Mouse (Mus musculus) liver, postnatal 0 days (tissue): Measurements from ENCODE around the gene Dthd1. TPM values are rescaled to one million over a fixed set of nuclear protein-coding genes. Genes with fewer than 3 reads are reported as not detected.

Experiments
- ATAC-seq: fragments of 200-750 bp; cut with Nextera tagmentation; 2 replicates; pipeline ENCODE4 v1.8.0; 2017; ENCODE audit warnings: mild to moderate bottlenecking, moderate library complexity
- DNase-seq: peaks from one replicate; pipeline ENCODE4 v3.0.0-alpha.2; 2016
- H3K27ac ChIP-seq: fragments of 300-500 bp; sonication (generic); 2 replicates; pipeline ENCODE4 v1.5.1; 2014; ENCODE audit warnings: antibody characterized with exemption, moderate library complexity, mild to moderate bottlenecking, low read depth
- H3K27me3 ChIP-seq: fragments of 300-500 bp; sonication (generic); 2 replicates; pipeline ENCODE4 v1.6.1; 2014; ENCODE audit warnings: low read length, control low read depth, mixed read lengths; ENCODE audit not compliant: insufficient read depth
- H3K36me3 ChIP-seq: fragments of 300-500 bp; sonication (generic); replicated peaks from 2 replicates; pipeline ENCODE4 v1.6.1; 2014; ENCODE audit warnings: mild to moderate bottlenecking, control low read depth, low read length, moderate library complexity, mixed read lengths; ENCODE audit not compliant: insufficient read depth
- H3K4me1 ChIP-seq: fragments of 300-500 bp; sonication (generic); 2 replicates; pipeline ENCODE4 v1.6.1; 2014; ENCODE audit warnings: antibody characterized with exemption, mild to moderate bottlenecking, control low read depth; ENCODE audit not compliant: insufficient read depth
- H3K4me2 ChIP-seq: fragments of 300-500 bp; sonication (generic); 2 replicates; pipeline ENCODE4 v1.6.1; 2014; ENCODE audit warnings: low read depth, mild to moderate bottlenecking, low read length, moderate library complexity, mixed read lengths
- H3K4me3 ChIP-seq: fragments of 300-500 bp; sonication (generic); 2 replicates; pipeline ENCODE4 v1.5.1; 2014; ENCODE audit warnings: low read depth, low read length
- H3K9ac ChIP-seq: fragments of 300-500 bp; sonication (generic); replicated peaks from 2 replicates; pipeline ENCODE4 v1.6.1; 2014; ENCODE audit warnings: mild to moderate bottlenecking, moderate library complexity
- H3K9me3 ChIP-seq: fragments of 300-500 bp; sonication (generic); 2 replicates; pipeline ENCODE4 v1.6.1; 2016; ENCODE audit warnings: mild to moderate bottlenecking, control low read depth, low read length, mixed read lengths
- CTCF ChIP-seq: sonication (generic); IDR thresholded peaks from 2 replicates; pipeline ENCODE4 v1.5.1; 2016; ENCODE audit warnings: antibody characterized with exemption, low read depth
- EP300 ChIP-seq: IDR thresholded peaks from 2 replicates; pipeline ENCODE4 v1.6.1; 2016; ENCODE audit warnings: antibody characterized with exemption, low read depth, mild to moderate bottlenecking
- WGBS: fragments of 180-500 bp; shearing (Covaris S2); extraction: QIAGEN DNeasy Blood & Tissue Kit; methylation state at CpG from one replicate; pipeline ENCODE4 v1.1.7; 2014; ENCODE audit not compliant: insufficient replicate concordance; 5-methylcytosine and 5-hydroxymethylcytosine counted together
- polyA plus RNA-seq: library from polyadenylated mRNA; unstranded; fragments of >200 nt; fragmentation: Nextera tagmentation; extraction: Ambion mirVana; gene quantifications from 2 replicates; pipeline ENCODE4 v1.2.1, GENCODE M21; 2015

Gene Dthd1
- polyA plus RNA-seq, 1 experiment from 2014 or later = not detected

GRCm38 (mm10) chr5:62820363-62821271 lies 7.0 kb downstream of the Dthd1 start:
- Histone ChIP-seq H3K36me3 (no peaks in the 10 kb centered on the region), H3K4me1 (no peaks in the 10 kb centered on the region), H3K9me3 (no peaks in the 10 kb centered on the region), H3K27ac (no peak overlapping the region), H3K4me2 (no peak overlapping the region), H3K27me3 (no peaks in the 10 kb centered on the region), H3K4me3 (no peak overlapping the region), H3K9ac (no peak overlapping the region)
- 64% methylated on average over 8 of the region's 8 CpGs for WGBS
- TF ChIP-seq CTCF (no peak), EP300 (no peak)
- no peak for ATAC-seq
- no peak for DNase-seq

DNA sequence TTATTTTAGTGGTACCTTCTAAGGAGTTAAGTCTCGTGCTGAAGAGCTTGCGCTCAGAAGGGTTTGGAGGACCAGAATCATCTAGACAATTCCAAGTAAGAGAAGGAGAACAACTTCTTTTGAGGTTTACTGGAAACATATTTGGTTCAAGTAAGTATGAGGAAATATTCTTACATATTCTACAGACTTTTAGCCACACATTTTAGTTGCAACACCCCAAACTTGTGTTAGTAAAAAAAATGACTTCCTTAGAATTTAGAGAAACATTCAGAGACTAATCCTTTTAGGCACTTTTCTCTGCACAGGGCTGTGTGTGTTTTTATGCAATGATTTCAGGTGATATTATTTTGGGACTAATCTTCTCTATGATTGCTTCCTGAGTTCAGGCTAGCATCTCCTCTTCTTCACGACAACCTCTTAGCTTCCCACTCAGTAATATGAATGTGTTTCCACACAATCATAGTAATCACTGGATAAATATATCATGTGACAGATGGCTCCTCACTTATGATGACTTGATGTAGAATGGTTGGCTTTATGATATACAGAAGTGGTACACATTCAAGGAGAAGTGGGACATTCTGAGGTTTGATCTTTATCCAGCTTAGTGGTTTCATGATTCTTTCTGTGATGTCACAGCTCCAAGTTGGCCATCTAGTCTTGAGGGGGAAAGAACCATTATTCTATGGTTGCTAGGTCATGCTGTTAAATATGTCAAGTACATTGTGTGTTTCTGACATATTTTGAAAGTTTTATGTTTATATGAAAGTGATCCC lies 29.5 kb downstream of the Dthd1 start:
- no peak for DNase-seq
- Histone ChIP-seq H3K36me3 (no peaks in the 10 kb centered on the region), H3K27me3 (no peaks in the 10 kb centered on the region), H3K4me1 (no peaks in the 10 kb centered on the region), H3K27ac (no peak overlapping the region), H3K4me3 (no peak overlapping the region), H3K4me2 (no peak overlapping the region), H3K9me3 (no peaks in the 10 kb centered on the region), H3K9ac (no peak overlapping the region)
- TF ChIP-seq CTCF (no peak), EP300 (no peak)
- no peak for ATAC-seq
- 68% methylated on average over 3 of the region's 3 CpGs for WGBS

DNA sequence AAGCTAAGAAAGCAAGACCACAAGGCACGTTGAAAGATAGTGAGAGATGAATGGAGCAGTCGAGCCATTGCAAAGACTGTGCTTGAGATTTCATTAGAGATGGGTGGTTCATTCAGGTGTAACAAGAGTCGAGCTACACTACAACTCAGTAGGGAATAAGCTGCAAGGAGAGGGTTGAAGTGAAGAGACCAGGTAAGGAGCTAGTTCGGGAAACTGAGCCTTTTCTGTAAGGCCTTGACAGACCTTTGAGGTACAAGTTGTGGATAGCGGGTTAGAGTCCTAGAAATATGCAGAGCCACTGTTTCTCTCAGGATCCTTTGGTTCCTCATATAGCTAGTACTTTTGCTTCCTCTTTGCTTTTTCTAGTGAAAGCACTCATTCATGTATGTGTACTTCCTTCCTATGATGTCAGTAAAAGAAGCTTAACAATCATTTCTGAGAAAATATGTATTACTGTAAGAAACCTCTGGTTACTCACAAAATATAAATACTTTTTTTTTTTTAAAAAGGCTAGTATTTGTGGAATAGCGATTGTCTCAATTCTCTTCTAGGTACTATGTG lies 33.0 kb downstream of the Dthd1 start:
- DNase-seq = no peak
- no peak for TF ChIP-seq EP300
- TF ChIP-seq CTCF = no peak
- no peaks in the 10 kb centered on the region for H3K4me1 ChIP-seq
- no peak overlapping the region for H3K9ac ChIP-seq
- H3K27me3 ChIP-seq = no peaks in the 10 kb centered on the region
- H3K36me3 ChIP-seq = no peaks in the 10 kb centered on the region
- H3K4me2 ChIP-seq = no peak overlapping the region
- no peak overlapping the region for H3K4me3 ChIP-seq
- ATAC-seq = peak; percentile 25; the same call in 1 of the 2 replicates
- peak overlapping the region; percentile 52 for H3K27ac ChIP-seq
- H3K9me3 ChIP-seq = no peaks in the 10 kb centered on the region
- WGBS = 53% methylated on average over 6 of the region's 6 CpGs

GRCm38 (mm10) chr5:62851337-62851736 lies 37.7 kb downstream of the Dthd1 start:
- no peak for DNase-seq
- H3K4me1 ChIP-seq = no peaks in the 10 kb centered on the region
- no peaks in the 10 kb centered on the region for H3K27me3 ChIP-seq
- no peak overlapping the region for H3K4me3 ChIP-seq
- no peak overlapping the region for H3K27ac ChIP-seq
- H3K4me2 ChIP-seq = no peak overlapping the region
- H3K9me3 ChIP-seq = no peaks in the 10 kb centered on the region
- WGBS = 64% methylated on average over 2 of the region's 2 CpGs
- ATAC-seq = no peak
- H3K9ac ChIP-seq = no peak overlapping the region
- TF ChIP-seq EP300 (no peak), CTCF (no peak)
- no peaks in the 10 kb centered on the region for H3K36me3 ChIP-seq

DNA sequence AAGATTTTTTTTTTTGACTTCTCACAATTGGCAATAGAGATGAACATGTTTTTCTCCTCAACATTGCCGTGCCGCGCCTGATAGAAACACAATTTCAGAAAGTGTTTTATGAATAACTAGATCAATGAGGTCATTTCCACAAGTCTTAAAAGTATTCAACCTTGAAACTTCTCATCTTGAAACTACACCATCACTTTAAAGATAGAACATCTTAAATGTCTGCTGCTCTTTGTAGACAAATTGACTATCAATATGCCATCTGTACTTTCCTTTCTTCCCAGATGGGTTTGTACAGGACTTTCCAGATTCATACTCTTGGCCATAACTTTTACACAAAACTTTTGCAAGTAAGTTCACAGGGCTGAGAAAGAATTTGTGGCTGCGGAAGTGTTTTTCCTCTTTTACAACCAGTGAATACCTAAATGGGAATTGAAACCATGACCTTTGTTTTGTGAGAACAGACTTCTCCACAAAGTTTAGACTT lies 40.8 kb downstream of the Dthd1 start:
- WGBS = 77% methylated on average over 4 of the region's 4 CpGs
- no peak for DNase-seq
- ATAC-seq = no peak

GRCm38 (mm10) chr5:62857502-62857901 lies 43.9 kb downstream of the Dthd1 start:
- no peak for ATAC-seq

More for the DNA sequence above, 40.8 kb downstream of the Dthd1 start:
- Histone ChIP-seq H3K4me3 (no peak overlapping the region), H3K36me3 (no peaks in the 10 kb centered on the region), H3K9me3 (no peaks in the 10 kb centered on the region), H3K27ac (0 out of 2 replicates have a peak overlapping the region, but pooled peaks have one; percentile 2), H3K9ac (no peak overlapping the region), H3K27me3 (no peaks in the 10 kb centered on the region), H3K4me1 (no peaks in the 10 kb centered on the region), H3K4me2 (no peak overlapping the region)
- no peak for TF ChIP-seq EP300
- TF ChIP-seq CTCF = no peak

More at GRCm38 (mm10) chr5:62857502-62857901, 43.9 kb downstream of the Dthd1 start:
- H3K9me3 ChIP-seq = no peaks in the 10 kb centered on the region
- WGBS = 65% methylated on average over 1 of the region's 1 CpGs
- no peaks in the 10 kb centered on the region for H3K4me1 ChIP-seq
- no peak for DNase-seq
- no peak overlapping the region for H3K4me3 ChIP-seq
- no peak overlapping the region for H3K4me2 ChIP-seq
- no peak for TF ChIP-seq CTCF
- TF ChIP-seq EP300 = no peak
- no peaks in the 10 kb centered on the region for H3K27me3 ChIP-seq
- H3K36me3 ChIP-seq = no peaks in the 10 kb centered on the region
- no peak overlapping the region for H3K9ac ChIP-seq
- H3K27ac ChIP-seq = no peak overlapping the region
